Mouse (Mus musculus) large intestine, adult 2 months (tissue): ENCODE data around the gene Ndufb7. TPM values are rescaled to one million over a fixed set of nuclear protein-coding genes. Genes with fewer than 3 reads are reported as not detected.
"Not testable (repeated sequence)": the region's sequence is repeated elsewhere in the genome, so short reads cannot be mapped to it uniquely, and the experiment has no call there.

ENCODE experiments used
- DNase-seq: peaks from one replicate; pipeline ENCODE4 v3.0.0-alpha.2; 2012; ENCODE audit warnings: low read depth, low spot score
- WGBS: fragments of 180-500 bp; shearing (Covaris S2); methylation state at CpG from one replicate; pipeline ENCODE4 v1.1.7; 2018; 5-methylcytosine and 5-hydroxymethylcytosine counted together
- polyA plus RNA-seq: library from polyadenylated mRNA; depleted of rRNA; stranded (reverse); fragments of >200 nt; gene quantifications from 2 replicates; pipeline ENCODE4 v1.2.3, GENCODE M21; 2012

The Ndufb7 gene
- polyA plus RNA-seq, 1 experiment: 479 TPM

DNA sequence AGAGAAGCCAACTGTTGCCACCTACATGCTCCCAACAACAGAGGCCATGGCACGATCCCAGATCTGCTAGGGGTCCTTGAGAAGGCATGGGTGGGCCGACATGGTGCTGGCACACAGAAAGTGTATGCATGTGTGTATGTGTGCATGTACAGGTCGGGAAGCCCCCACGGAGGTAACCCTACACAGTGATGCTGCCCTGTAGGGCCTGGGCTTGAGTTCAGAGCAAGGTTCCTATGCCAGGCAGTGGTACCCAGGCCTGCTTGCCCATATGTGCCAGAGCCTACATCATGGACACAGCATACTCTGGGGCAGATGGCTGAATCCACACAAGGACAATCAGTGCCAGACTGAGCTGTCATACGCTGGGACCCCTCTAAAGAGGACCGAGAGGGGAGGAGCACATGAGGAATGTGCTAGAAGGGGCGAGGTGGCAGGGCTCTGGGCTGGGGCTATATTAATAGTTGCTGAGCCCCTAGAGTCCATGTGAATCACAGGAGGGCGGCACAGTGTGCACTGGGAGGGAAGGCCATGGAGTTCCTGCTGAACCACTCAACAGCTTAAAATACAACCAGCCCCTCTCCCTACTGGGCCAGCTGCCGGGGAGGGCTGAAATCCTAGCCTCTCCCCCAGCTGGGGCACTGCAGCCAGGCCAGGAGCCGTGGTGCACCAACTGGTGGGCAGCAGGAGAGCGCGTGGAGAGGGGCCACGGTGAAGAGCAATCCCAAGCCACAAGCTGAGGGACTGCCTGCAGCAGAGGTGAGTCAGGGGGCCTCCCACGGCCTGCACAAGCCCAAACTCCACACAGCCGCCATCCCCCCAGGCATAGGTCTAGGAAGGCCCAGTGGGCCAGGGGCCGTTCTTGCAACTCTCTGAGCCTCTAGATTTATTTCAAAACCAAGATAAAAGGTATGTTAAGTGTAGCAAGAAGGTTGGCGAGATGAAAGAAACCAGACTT, 9.4 kb downstream of the Ndufb7 start:
- DNase-seq: no peak
- WGBS: 73% methylated on average over 17 of the region's 17 CpGs

DNA sequence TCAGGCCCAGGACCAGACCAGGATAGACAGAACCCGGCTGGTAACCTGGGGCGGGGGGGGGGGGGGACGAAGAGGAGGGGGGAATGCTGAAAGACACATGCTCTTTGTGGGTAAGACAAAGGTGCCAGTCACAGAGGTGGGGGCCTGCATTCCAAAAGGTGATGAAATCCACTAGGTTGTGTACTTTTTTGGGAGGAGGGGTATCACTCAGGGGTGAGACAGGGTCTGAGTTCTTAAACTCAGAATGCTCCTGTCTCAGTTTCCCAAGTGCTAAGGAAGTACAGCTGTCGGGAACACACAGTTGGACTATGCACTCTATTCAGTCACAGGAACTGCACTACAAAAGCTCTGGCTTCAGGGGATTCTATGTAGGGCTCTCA, 10.0 kb downstream of the Ndufb7 start:
- WGBS: 56% methylated on average over 4 of the region's 4 CpGs
- no peak for DNase-seq

DNA sequence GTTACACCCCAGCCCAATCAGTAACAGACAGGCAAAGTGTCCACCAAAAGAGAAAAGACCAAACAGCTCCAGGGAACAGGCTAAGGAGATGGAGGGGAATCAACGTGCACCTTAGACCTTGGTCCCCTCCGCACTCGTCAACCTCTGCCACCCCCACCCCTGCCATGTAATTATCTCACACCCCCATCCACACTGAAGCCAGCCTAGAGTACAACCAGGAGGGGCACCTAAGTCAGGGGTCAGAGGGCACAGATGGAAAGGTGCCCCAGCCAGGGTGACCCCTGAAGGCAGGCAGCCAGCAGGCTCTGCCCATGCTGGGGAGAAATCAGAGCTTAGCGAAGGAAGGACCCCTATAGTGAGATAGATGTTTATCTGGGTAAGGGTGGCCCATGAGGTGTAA, 10.4 kb downstream of the Ndufb7 start:
- no peak for DNase-seq
- 76% methylated on average over 4 of the region's 4 CpGs for WGBS

DNA sequence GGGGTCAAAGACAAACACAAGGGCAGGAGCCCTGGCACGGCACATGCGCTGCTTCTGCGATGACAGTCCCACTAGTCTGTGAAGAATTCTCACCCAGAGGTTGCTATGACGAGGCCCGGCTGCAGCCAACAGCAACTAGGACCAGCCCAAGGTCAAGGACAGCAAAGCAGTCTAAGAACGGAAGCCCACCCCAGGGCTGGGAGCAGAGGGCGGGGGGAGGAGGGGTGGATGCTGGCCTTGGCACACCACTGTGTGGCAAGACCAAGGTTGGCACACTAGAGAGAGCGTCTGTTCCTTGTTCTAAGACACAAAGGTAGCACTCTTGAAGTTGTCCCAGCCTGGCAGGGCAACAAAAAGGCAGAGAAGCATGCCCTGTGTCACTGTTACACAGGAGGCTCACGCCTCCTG, 10.9 kb downstream of the Ndufb7 start:
- no peak for DNase-seq
- 65% methylated on average over 9 of the region's 9 CpGs for WGBS

DNA sequence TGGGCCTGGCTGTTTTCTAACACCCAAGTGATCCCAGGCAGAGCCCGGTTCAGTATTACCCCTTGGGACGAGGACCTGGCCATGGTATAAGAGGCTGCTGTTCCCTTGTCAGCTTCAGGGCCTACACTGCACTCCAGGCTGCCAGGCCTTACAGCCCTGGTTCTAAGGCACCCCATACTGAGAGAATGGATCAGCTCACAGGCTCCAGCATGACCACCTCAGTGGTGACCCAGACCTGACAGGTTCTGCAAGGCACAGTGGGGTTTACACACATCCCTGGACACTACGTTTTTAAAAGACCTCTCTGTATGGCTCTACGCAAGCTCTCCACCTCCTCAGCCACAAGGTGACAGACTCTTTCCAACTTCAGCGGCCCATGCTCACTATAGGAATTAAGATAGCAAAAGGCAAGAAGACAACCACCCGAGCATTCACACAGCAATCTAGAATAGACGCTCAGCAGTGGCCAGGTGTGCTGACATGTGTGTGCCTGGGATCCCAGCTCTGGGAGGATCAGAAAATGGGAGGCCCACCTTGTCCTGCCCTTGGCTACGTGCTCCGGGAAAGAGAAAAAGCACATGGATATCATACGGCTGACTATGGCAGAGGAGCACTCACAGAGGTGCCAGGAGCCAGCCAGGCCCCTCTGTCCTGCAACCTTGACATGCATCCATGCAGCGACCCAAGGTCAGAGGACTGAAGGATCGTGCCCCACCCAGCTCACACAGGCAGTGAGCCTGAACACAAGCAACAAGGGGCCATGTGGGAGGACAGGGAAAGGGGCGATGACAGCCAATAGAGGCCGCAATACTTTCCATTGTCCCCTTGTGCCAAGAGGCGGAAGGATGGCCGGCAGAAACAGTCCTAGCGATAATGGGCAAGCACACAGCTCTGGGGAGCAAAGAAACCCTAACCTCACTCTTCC, 11.9 kb downstream of the Ndufb7 start:
- WGBS: 67% methylated on average over 17 of the region's 17 CpGs

DNA sequence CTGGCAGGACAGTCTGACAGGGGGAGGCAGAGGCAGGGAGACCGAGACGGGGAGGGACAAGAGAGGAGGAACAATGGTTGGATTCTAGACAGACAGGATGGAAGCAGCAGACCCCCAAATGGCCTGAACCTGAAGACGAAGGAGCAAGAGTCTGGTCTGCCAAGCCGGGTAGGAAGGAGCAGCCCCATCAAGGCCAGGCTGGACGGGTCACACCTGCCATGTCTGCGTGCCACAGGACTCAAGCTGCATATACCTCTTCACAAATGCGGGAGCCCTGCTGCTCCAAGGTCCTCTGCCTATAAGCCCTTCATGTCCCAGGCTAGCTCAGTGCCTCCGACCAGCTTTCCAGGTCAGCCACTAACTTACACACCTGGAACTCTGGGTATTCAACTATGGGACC, 13.2 kb downstream of the Ndufb7 start:
- no peak for DNase-seq
- WGBS: 90% methylated on average over 8 of the region's 8 CpGs

More for the DNA sequence above, 11.9 kb downstream of the Ndufb7 start:
- DNase-seq: no peak

DNA sequence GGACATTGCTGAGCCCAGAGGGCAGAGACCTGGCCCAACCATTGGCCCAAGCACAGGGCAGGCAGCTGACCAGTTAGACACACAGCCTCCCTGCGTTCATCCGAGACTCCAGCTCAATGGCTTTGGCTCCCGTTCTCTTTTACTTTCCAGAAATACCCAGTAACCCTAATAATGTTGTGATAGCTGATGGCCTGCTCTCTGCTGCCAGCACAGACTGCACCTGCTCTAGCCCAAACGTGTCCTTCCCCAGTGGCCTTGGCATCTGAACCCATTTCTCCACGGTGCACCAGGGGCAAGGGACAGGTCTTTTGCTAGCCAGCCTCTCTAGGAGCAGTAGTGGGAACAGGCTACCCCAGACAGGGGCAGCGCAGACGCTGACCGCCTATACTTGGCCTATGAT, 14.4 kb downstream of the Ndufb7 start:
- WGBS: 79% methylated on average over 8 of the region's 8 CpGs

DNA sequence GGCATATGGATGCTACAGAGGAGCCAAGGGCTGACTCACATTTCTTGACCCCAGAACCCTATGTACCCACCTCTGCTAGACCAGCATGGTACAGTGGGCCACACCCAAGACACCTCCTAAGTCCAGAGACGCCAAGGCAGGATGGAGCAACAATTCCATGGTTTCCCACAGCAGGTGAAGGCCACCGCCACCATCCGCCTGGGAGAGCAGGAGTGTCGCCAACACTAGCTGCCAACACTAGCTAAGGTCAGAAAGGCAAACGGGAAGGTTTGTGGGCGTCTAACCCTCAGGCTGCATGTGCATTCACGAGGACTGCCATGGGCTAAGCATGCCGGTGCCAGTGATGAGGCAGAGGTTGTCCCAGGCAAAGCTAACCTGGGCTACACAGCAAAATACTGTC, 15.8 kb downstream of the Ndufb7 start:
- no peak for DNase-seq
- 74% methylated on average over 8 of the region's 8 CpGs for WGBS

More for the DNA sequence above, 14.4 kb downstream of the Ndufb7 start:
- DNase-seq: no peak

DNA sequence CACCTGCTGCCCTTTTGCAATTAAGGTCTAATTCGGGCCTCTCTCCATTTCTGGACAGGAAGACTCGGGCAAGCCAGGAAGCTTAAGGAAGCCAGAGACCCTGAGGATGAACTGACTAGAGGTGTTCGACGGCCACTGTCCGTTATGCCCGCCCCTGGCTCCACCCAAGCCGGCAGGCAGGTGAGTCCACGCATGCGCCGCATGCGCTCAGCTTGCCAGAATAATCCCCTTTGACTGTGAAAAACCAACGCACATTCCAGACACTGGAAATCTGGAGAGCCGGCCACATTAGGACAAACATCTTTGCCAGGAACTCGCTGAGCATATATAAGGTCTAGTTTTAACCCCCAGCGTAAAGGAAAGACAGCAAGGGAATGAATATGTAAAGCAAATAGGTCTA, 16.8 kb downstream of the Ndufb7 start:
- WGBS: 78% methylated on average over 15 of the region's 15 CpGs
- no peak for DNase-seq

DNA sequence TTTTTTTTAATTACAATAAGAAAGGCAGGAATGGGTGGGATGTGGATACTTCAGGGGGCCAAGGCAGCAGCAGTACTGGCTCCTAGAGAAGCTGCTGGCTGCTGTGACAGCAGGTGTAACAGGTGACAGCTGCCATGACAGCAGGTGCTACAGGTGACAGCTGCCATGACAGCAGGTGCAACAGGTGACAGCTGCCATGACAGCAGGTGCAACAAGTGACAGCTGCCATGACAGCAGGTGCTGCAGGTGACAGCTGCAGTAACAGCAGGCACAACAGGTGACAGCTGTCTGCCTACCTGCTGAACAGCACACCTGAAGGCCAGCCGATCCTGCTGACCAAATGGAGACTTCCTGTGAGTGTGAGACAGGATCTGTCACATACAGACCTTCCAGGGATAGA, 18.3 kb downstream of the Ndufb7 start:
- no peak for DNase-seq
- 44% methylated on average over 1 of the region's 1 CpGs for WGBS

DNA sequence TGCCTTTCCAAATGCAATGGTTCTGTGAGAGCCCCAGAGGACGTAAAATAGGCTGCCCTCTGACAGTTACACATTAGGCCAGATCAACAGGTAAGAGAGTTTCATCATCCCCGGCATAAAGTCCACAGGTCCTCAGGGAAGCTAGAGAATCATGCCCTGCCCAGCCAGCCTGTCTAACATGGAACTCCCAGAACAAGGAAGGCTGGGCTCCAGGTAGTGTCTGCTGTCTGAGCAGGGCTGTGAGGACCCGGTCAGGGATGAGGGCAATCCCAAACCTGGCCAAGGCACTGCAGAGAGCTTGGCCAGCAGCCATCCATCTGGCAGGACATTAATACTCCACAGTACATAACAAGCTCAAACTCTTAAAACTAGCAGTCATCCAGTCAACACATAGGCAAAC, 18.9 kb downstream of the Ndufb7 start:
- WGBS: 42% methylated on average over 3 of the region's 3 CpGs
- DNase-seq: no peak

DNA sequence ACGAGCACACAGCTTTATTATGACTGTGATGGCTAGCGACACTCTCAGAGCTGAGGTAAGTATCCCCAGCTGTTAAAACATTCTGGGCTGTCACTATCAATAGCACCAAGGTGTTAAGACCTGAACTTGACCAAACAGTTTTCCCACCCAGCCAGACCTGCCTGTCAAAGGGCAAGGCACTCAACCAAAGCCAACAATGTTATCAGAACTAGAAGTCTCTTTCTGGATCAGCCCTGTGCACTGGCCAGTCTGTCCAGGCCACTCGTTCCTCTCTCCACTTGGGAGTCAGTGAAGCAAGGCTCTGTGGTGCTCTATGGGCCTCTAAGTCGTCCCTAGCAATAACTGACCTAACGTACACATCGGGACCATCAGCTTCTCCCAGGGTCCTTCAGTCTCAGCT, 21.2 kb downstream of the Ndufb7 start:
- WGBS: 77% methylated on average over 6 of the region's 6 CpGs
- no peak for DNase-seq

DNA sequence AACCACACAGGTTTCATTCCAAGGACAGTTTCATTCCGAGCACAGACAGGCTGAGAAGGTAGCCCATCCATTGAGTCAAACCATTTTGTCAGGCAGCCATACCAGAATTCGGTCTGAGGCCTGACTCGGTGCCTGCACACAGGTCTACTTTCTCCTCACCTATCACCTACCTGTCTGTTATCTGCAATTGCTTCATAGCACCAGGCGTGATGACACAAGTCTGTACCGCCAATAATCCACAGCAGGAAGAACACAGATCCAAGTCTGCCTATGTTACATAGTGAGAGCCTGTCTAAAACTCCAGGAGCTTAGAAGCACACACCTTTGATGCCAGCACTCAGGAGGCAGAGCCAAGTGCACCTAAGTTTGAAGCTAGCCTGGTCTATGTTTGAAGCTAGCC, 22.4 kb downstream of the Ndufb7 start:
- no peak for DNase-seq
- whole genome bisulfite sequencing: 69% methylated on average over 5 of the region's 5 CpGs

DNA sequence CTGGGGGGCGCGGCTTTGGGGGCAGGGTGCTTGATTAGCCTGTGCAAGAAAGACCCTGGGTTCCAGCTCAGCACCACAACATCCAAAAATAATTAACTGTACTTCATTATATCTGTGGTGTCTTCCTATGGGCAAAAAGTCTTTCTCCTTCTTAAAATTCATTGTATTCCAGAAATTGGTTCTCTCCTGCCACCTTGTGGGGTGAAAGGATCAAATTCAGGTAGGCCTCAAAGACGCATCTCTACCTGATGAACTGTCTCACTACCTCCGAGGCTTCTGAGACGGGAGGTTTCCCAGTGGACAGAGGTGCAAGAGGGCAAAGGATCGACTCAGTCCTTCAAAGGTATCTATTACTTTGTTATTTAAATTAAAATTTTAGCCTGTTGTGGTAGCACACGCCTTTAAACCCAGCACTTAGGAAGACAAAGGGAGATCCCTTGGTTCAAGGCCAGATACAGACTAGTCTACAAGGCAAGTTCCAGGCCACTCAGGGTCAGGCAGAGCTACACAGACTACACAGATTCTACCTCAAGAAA, 24.1 kb downstream of the Ndufb7 start:
- 77% methylated on average over 7 of the region's 7 CpGs for WGBS
- no peak for DNase-seq

DNA sequence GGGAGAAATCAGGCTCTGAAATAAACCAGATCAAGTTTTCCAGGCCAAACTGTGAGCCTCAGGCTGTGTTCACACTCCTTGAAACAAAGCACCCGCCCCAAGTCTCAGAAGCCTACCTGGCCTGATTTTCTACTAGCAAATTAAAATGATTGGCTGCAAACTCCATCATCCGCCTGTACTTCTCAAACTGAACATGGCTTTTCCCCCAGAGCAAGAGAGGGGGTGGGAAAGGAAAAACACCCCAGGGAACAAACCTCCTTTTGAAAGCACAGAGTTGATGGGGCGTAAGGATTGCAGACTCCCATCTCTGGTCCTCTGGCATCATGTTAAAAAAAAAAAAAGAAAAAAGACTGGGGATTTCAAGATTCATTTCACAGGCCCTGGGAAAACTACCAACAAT, 26.2 kb downstream of the Ndufb7 start:
- WGBS: 51% methylated on average over 3 of the region's 3 CpGs
- DNase-seq: no peak

DNA sequence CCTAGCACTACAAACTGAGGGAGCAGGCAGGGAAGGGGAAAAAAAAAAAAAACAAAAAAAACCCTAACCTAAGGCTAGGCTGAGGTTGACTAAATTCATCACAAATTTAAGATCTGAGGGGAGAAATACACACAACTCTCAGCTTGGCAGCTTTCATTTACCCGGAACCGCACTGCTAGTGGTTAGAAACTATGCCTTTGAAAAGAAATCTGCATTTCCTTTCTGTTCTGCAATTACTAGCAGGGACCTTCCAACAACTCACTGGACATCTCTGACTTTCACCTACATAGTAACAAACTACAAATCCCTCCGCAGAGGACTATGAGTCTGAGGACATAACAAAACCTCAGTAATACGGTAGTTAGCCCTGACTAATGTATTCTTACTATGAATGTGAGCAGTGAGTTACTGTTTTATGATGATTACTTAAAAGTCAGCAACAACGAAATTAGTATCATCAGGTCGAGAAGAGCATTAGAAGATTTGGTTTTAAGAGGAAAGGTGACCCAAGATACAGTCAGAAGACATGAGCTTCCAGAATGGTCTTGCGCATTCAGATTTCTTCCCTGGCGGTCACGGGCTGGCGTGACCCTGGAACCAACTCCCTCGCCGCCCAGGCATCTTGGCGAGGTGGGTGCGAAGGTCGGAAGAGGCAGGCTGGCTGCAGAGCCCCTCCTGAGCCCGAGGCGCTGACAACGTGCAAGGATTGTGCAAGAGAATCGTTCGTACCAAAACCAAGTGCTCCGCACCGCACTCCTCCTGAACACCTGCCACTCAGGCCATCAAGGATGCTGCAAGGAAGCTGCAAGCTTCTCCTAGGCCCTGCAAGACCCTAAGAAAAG, 27.1 kb downstream of the Ndufb7 start:
- 1% methylated on average over 22 of the region's 22 CpGs for WGBS
- DNase-seq: no peak

DNA sequence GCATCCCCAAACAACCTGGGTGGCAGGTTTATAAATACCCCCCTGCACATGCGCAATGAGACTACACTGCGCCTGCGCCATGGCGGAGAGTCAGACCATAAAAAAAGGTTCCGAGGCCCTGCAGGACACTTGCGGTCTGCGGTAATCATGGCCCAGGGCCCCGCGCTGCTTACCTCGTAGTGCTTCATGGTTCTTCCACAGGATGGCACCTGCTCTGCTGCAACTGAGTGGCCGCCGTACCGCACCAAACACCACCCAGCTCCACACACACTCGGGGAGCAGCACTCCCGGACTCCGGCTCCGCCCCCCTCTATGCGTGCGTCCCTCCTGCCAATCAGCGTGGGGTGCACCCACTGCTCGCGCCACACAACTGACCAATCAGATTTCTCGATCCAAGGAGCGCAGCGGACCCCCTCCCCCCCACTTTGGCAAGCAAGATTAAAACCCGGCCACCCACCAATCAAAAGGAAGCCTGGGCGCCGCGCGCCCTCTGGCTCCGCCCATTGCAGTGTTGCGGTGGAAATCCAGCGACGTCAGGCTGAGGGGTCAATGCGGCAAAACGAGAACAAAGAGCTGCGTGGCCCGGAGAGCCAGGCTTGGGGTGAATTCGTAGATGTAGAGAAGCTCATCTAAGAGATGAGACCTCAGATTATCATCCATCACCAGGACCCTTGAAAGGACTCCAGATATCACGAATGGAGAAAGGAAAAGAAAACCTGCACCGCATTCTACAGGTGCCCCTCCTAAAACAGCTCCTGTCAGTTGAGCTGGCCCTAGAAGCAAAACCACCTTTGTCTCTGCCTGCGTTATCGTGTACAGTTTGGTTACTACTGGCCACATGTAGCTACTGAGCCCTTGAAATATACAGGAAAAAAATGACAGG, 27.9 kb downstream of the Ndufb7 start:
- WGBS: under 1% methylated on average over 43 of the region's 43 CpGs
- DNase-seq: peak; percentile 97

DNA sequence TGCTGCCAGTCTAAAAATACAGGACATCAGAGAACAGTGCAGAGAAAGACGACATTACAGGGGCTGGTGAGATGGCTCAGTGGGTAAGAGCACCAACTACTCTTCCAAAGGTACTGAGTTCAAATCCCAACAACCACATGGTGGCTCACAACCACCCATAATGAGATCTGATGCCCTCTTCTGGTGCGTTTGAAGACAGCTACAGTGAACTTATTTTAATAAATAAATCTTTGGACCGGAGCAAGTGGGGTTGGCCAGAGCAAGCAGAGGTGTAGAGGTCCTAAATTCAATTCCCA, 28.5 kb downstream of the Ndufb7 start:
- DNase-seq: not testable (repeated sequence)
- 18% methylated on average over 3 of the region's 3 CpGs for WGBS

DNA sequence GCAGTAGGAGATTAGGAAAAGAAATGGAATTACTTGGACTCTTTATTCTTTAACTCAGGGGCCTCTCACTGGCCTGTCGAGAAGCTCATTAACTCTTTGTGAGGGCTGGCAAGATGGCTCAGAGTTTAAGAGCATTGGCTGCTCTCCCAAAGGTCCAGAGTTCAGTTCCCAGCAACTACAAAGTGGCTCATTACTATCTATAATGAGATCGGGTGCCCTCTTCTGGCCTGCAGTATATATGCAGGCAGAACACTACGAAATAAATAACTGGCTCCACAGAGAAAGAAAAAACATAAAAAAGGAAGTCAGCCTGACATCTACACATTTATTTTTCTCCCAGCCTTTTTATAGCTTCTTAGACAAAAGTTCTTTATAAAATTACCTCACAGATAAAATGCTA, 29.9 kb downstream of the Ndufb7 start:
- DNase-seq: no peak
- 9% methylated on average over 3 of the region's 3 CpGs for WGBS
